Mouse (Mus musculus): ENCODE results near the gene Dlx6. TPM values are rescaled to one million over a fixed set of nuclear protein-coding genes. Genes with fewer than 3 reads are reported as not detected.
A peak's percentile ranks its signal among the peaks of the same experiment; 100 is the strongest.

Gene Dlx6
- 3.1 and 4.4 TPM in 2 replicates for polyA plus RNA-seq (2015; fragmentation: Nextera tagmentation; extraction: Ambion mirVana)

GRCm38 (mm10) chr6:6863160-6863870 lies at the start of gene Dlx6:
Gene Dlx6, plus strand, starts transcription at chr6:6863334.
- Histone ChIP-seq H3K27me3 (peaks cover 92% of the 10 kb centered on the region), H3K9me3 (no peaks in the 10 kb centered on the region), H3K4me1 (replicated peaks) (peaks cover 29% of the 10 kb centered on the region), H3K4me3 (replicated peaks) (peak within 1 kb of the TSS; percentile 47), H3K27ac (peak within 1 kb of the TSS; percentile 75), H3K36me3 (no peaks in the 10 kb centered on the region), H3K4me2 (replicated peaks) (peak within 1 kb of the TSS; percentile 67), H3K9ac (replicated peaks) (peak within 1 kb of the TSS; percentile 67)
- under 1% methylated on average over 35 of the region's 52 CpGs for WGBS
- ATAC-seq, result peak; percentile 83

- Histone ChIP-seq H3K27me3 (no peaks in the 10 kb centered on the region), H3K9me3 (no peaks in the 10 kb centered on the region), H3K4me2 (replicated peaks) (no peak overlapping the region), H3K4me1 (replicated peaks) (peaks cover 7% of the 10 kb centered on the region), H3K27ac (no peak overlapping the region), H3K4me3 (replicated peaks) (no peak overlapping the region), H3K36me3 (no peaks in the 10 kb centered on the region), H3K9ac (replicated peaks) (no peak overlapping the region)
- 87% methylated on average over 6 of the region's 6 CpGs for WGBS
- no peak for ATAC-seq
Observed at GRCm38 (mm10) chr6:6816821-6817220, 46.3 kb upstream of the Dlx6 start.

- no peak overlapping the region for H3K27ac ChIP-seq
- no peak overlapping the region for H3K9ac ChIP-seq (replicated peaks)
- H3K27me3 ChIP-seq, result no peaks in the 10 kb centered on the region
- no peaks in the 10 kb centered on the region for H3K36me3 ChIP-seq
- no peak for ATAC-seq
- H3K4me1 ChIP-seq (replicated peaks), result peaks cover 7% of the 10 kb centered on the region
- H3K4me2 ChIP-seq (replicated peaks), result no peak overlapping the region
- no peak overlapping the region for H3K4me3 ChIP-seq (replicated peaks)
- 57% methylated on average over 9 of the region's 9 CpGs for WGBS
- H3K9me3 ChIP-seq, result no peaks in the 10 kb centered on the region
Observed at GRCm38 (mm10) chr6:6818036-6818788, 44.9 kb upstream of the Dlx6 start.

GRCm38 (mm10) chr6:6819134-6819533 lies 44.0 kb upstream of the Dlx6 start:
- Histone ChIP-seq H3K9ac (replicated peaks) (no peak overlapping the region), H3K36me3 (no peaks in the 10 kb centered on the region), H3K27ac (no peak overlapping the region), H3K4me2 (replicated peaks) (peak overlapping the region; percentile 39), H3K9me3 (no peaks in the 10 kb centered on the region), H3K27me3 (no peaks in the 10 kb centered on the region), H3K4me3 (replicated peaks) (no peak overlapping the region), H3K4me1 (replicated peaks) (peaks cover 7% of the 10 kb centered on the region)
- ATAC-seq, result no peak
- whole genome bisulfite sequencing, result 14% methylated on average over 7 of the region's 7 CpGs

- Histone ChIP-seq H3K36me3 (no peaks in the 10 kb centered on the region), H3K27ac (no peak overlapping the region), H3K9me3 (no peaks in the 10 kb centered on the region), H3K9ac (replicated peaks) (no peak overlapping the region), H3K4me3 (replicated peaks) (no peak overlapping the region), H3K4me1 (replicated peaks) (no peaks in the 10 kb centered on the region), H3K4me2 (replicated peaks) (no peak overlapping the region), H3K27me3 (no peaks in the 10 kb centered on the region)
- no peak for ATAC-seq
Observed at GRCm38 (mm10) chr6:6825313-6825712, 37.8 kb upstream of the Dlx6 start.

GRCm38 (mm10) chr6:6826861-6827260 lies 36.3 kb upstream of the Dlx6 start:
- H3K27ac ChIP-seq, result no peak overlapping the region
- H3K4me1 ChIP-seq (replicated peaks), result no peaks in the 10 kb centered on the region
- no peaks in the 10 kb centered on the region for H3K9me3 ChIP-seq
- no peak overlapping the region for H3K9ac ChIP-seq (replicated peaks)
- H3K36me3 ChIP-seq, result no peaks in the 10 kb centered on the region
- no peak overlapping the region for H3K4me3 ChIP-seq (replicated peaks)
- no peaks in the 10 kb centered on the region for H3K27me3 ChIP-seq
- ATAC-seq, result no peak
- 94% methylated on average over 1 of the region's 1 CpGs for WGBS
- no peak overlapping the region for H3K4me2 ChIP-seq (replicated peaks)

GRCm38 (mm10) chr6:6830446-6830845 lies 32.7 kb upstream of the Dlx6 start:
- no peaks in the 10 kb centered on the region for H3K36me3 ChIP-seq
- no peak overlapping the region for H3K4me2 ChIP-seq (replicated peaks)
- no peaks in the 10 kb centered on the region for H3K9me3 ChIP-seq
- no peak overlapping the region for H3K4me3 ChIP-seq (replicated peaks)
- H3K27ac ChIP-seq, result no peak overlapping the region
- no peak for ATAC-seq
- WGBS, result 73% methylated on average over 7 of the region's 7 CpGs
- no peaks in the 10 kb centered on the region for H3K4me1 ChIP-seq (replicated peaks)
- H3K27me3 ChIP-seq, result no peaks in the 10 kb centered on the region
- H3K9ac ChIP-seq (replicated peaks), result no peak overlapping the region

- no peaks in the 10 kb centered on the region for H3K36me3 ChIP-seq
- no peaks in the 10 kb centered on the region for H3K27me3 ChIP-seq
- no peak overlapping the region for H3K27ac ChIP-seq
- no peak for ATAC-seq
- WGBS, result 97% methylated on average over 3 of the region's 3 CpGs
- no peaks in the 10 kb centered on the region for H3K9me3 ChIP-seq
- no peaks in the 10 kb centered on the region for H3K4me1 ChIP-seq (replicated peaks)
- no peak overlapping the region for H3K9ac ChIP-seq (replicated peaks)
- H3K4me3 ChIP-seq (replicated peaks), result no peak overlapping the region
- no peak overlapping the region for H3K4me2 ChIP-seq (replicated peaks)
Observed at GRCm38 (mm10) chr6:6833301-6833700, 29.8 kb upstream of the Dlx6 start.

- no peak overlapping the region for H3K9ac ChIP-seq (replicated peaks)
- no peak for ATAC-seq
- peaks cover 87% of the 10 kb centered on the region for H3K27me3 ChIP-seq
- no peaks in the 10 kb centered on the region for H3K4me1 ChIP-seq (replicated peaks)
- no peaks in the 10 kb centered on the region for H3K36me3 ChIP-seq
- no peak overlapping the region for H3K4me3 ChIP-seq (replicated peaks)
- WGBS, result 8% methylated on average over 4 of the region's 4 CpGs
- H3K4me2 ChIP-seq (replicated peaks), result no peak overlapping the region
- H3K9me3 ChIP-seq, result no peaks in the 10 kb centered on the region
- no peak overlapping the region for H3K27ac ChIP-seq
Observed at GRCm38 (mm10) chr6:6848541-6848940, 14.6 kb upstream of the Dlx6 start.

GRCm38 (mm10) chr6:6849744-6850143 lies 13.4 kb upstream of the Dlx6 start:
- Histone ChIP-seq H3K4me1 (replicated peaks) (no peaks in the 10 kb centered on the region), H3K4me2 (replicated peaks) (no peak overlapping the region), H3K27ac (no peak overlapping the region), H3K9ac (replicated peaks) (no peak overlapping the region), H3K9me3 (no peaks in the 10 kb centered on the region), H3K27me3 (peaks cover 91% of the 10 kb centered on the region), H3K36me3 (no peaks in the 10 kb centered on the region), H3K4me3 (replicated peaks) (no peak overlapping the region)
- WGBS, result under 1% methylated on average over 12 of the region's 12 CpGs
- ATAC-seq, result no peak

GRCm38 (mm10) chr6:6850324-6851060 lies 12.6 kb upstream of the Dlx6 start:
- Histone ChIP-seq H3K4me3 (replicated peaks) (no peak overlapping the region), H3K4me2 (replicated peaks) (0 out of 2 replicates have a peak overlapping the region, but pooled peaks have one; percentile 3), H3K9ac (replicated peaks) (no peak overlapping the region), H3K27me3 (peaks cover 91% of the 10 kb centered on the region), H3K27ac (peak overlapping the region; percentile 9; the same call in 1 of the 2 replicates), H3K4me1 (replicated peaks) (no peaks in the 10 kb centered on the region), H3K36me3 (no peaks in the 10 kb centered on the region), H3K9me3 (no peaks in the 10 kb centered on the region)
- ATAC-seq, result no peak
- under 1% methylated on average over 26 of the region's 26 CpGs for WGBS

GRCm38 (mm10) chr6:6851166-6851565 lies 12.0 kb upstream of the Dlx6 start:
- no peaks in the 10 kb centered on the region for H3K9me3 ChIP-seq
- H3K9ac ChIP-seq (replicated peaks), result no peak overlapping the region
- peaks cover 91% of the 10 kb centered on the region for H3K27me3 ChIP-seq
- no peak overlapping the region for H3K4me2 ChIP-seq (replicated peaks)
- under 1% methylated on average over 10 of the region's 10 CpGs for WGBS
- H3K4me1 ChIP-seq (replicated peaks), result no peaks in the 10 kb centered on the region
- H3K36me3 ChIP-seq, result no peaks in the 10 kb centered on the region
- H3K27ac ChIP-seq, result no peak overlapping the region
- ATAC-seq, result no peak
- no peak overlapping the region for H3K4me3 ChIP-seq (replicated peaks)

All from midbrain, embryonic 13.5 days (tissue).